Mouse (Mus musculus): ENCODE data around the gene Dgcr8. TPM values are rescaled to one million over a fixed set of nuclear protein-coding genes. Genes with fewer than 3 reads are reported as not detected.

Dgcr8 gene
- polyA plus RNA-seq, 1 experiment from 2014 or later = 34.9 TPM

GRCm38 (mm10) chr16:18247521-18248399 is 41.3 kb downstream of the Dgcr8 start:
- ATAC-seq (ENCODE audit: low FRiP score) = no peak
- WGBS = 1% methylated on average over 33 of the region's 33 CpGs
- Histone ChIP-seq H3K4me2 (peak overlapping the region; percentile 92), H3K27me3 (ENCODE audit: control insufficient read depth, insufficient read depth, low read length) (no peaks in the 10 kb centered on the region), H3K36me3 (ENCODE audit: control insufficient read depth, insufficient read depth, low read length) (peaks cover 34% of the 10 kb centered on the region), H3K4me3 (ENCODE audit: low read depth, low read length) (peak overlapping the region; percentile 96), H3K27ac (ENCODE audit: low read depth, low read length) (peak overlapping the region; percentile 80), H3K4me1 (ENCODE audit: control insufficient read depth, insufficient read depth, low read length) (peaks cover 30% of the 10 kb centered on the region), H3K9me3 (ENCODE audit: control insufficient read depth, low read length) (no peaks in the 10 kb centered on the region), H3K9ac (ENCODE audit: low read length) (peak overlapping the region; percentile 98)
- peak; percentile 95 for DNase-seq (ENCODE audit: low spot score, missing footprints)

- H3K9me3 ChIP-seq (ENCODE audit: control insufficient read depth, low read length) = no peaks in the 10 kb centered on the region
- H3K4me1 ChIP-seq (ENCODE audit: control insufficient read depth, insufficient read depth, low read length) = peaks cover 3% of the 10 kb centered on the region; the same call in 1 of the 2 replicates
- H3K27ac ChIP-seq (ENCODE audit: low read depth, low read length) = no peak overlapping the region
- no peak overlapping the region for H3K4me2 ChIP-seq
- WGBS = 90% methylated on average over 10 of the region's 10 CpGs
- no peaks in the 10 kb centered on the region for H3K27me3 ChIP-seq (ENCODE audit: control insufficient read depth, insufficient read depth, low read length)
- DNase-seq (ENCODE audit: low spot score, missing footprints) = no peak
- H3K4me3 ChIP-seq (ENCODE audit: low read depth, low read length) = no peak overlapping the region
- H3K36me3 ChIP-seq (ENCODE audit: control insufficient read depth, insufficient read depth, low read length) = peaks cover 51% of the 10 kb centered on the region
- ATAC-seq (ENCODE audit: low FRiP score) = no peak
- no peak overlapping the region for H3K9ac ChIP-seq (ENCODE audit: low read length)
These were observed 47.5 kb downstream of the Dgcr8 start for GRCm38 (mm10) chr16:18241581-18241980.

GRCm38 (mm10) chr16:18236676-18237501 is 52.2 kb downstream of the Dgcr8 start:
- WGBS = 85% methylated on average over 7 of the region's 7 CpGs
- H3K4me1 ChIP-seq (ENCODE audit: control insufficient read depth, insufficient read depth, low read length) = peaks cover 18% of the 10 kb centered on the region
- H3K4me2 ChIP-seq = no peak overlapping the region
- ATAC-seq (ENCODE audit: low FRiP score) (no peak), DNase-seq (ENCODE audit: low spot score, missing footprints) (peak; percentile 84)
- H3K36me3 ChIP-seq (ENCODE audit: control insufficient read depth, insufficient read depth, low read length) = peaks cover 21% of the 10 kb centered on the region
- H3K27ac ChIP-seq (ENCODE audit: low read depth, low read length) = 0 out of 2 replicates have a peak overlapping the region, but pooled peaks have one; percentile 8
- no peak overlapping the region for H3K4me3 ChIP-seq (ENCODE audit: low read depth, low read length)
- no peaks in the 10 kb centered on the region for H3K9me3 ChIP-seq (ENCODE audit: control insufficient read depth, low read length)
- H3K27me3 ChIP-seq (ENCODE audit: control insufficient read depth, insufficient read depth, low read length) = no peaks in the 10 kb centered on the region
- H3K9ac ChIP-seq (ENCODE audit: low read length) = peak overlapping the region; percentile 30; the same call in 1 of the 2 replicates

GRCm38 (mm10) chr16:18235389-18236065 is 53.5 kb downstream of the Dgcr8 start:
- no peaks in the 10 kb centered on the region for H3K27me3 ChIP-seq (ENCODE audit: control insufficient read depth, insufficient read depth, low read length)
- H3K9me3 ChIP-seq (ENCODE audit: control insufficient read depth, low read length) = no peaks in the 10 kb centered on the region
- peak overlapping the region; percentile 87 for H3K4me2 ChIP-seq
- peaks cover 9% of the 10 kb centered on the region for H3K36me3 ChIP-seq (ENCODE audit: control insufficient read depth, insufficient read depth, low read length)
- peaks cover 18% of the 10 kb centered on the region for H3K4me1 ChIP-seq (ENCODE audit: control insufficient read depth, insufficient read depth, low read length)
- peak; percentile 96 for DNase-seq (ENCODE audit: low spot score, missing footprints)
- H3K9ac ChIP-seq (ENCODE audit: low read length) = peak overlapping the region; percentile 91
- ATAC-seq (ENCODE audit: low FRiP score) = peak; percentile 75
- whole genome bisulfite sequencing = 4% methylated on average over 19 of the region's 19 CpGs
- peak overlapping the region; percentile 87 for H3K4me3 ChIP-seq (ENCODE audit: low read depth, low read length)
- H3K27ac ChIP-seq (ENCODE audit: low read depth, low read length) = peak overlapping the region; percentile 87

DNA sequence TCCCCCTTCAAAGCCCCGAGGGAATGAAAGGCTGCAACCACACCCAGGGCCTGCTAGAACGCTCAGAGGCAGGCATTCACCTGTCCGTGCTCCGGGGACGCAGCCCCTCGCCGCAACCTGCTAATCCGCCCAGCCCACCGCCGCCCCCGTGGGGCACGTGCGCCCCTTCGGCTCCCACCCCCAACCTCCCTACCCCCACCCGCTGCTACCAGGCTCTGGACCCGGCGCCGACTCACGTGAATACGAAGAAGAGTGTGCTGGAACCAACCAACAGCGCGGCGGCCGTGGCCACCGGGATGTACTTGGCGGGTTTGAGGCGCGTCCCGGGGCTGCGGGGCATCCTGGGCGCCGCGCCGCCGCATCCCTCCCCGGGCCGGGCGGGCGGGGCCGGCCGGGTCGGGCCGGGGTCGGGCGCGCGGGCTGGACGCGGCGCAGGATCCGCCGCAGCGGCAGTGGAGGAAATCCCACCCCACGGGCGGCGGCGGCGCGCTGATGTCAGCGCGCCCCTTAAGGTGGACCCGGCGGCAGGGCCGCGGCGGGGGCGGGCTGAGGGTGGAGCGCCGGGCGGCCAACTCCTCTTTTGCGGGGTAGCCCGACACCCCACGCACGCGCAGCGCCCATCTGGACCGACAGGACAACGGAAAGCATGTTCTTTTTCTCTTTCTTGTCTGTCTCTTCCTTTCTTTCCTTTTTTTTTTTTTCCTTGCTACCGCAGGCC is 54.2 kb downstream of the Dgcr8 start, which contains the start of gene Zdhhc8:
TSS of gene Zdhhc8 (minus strand) at position 466 of the 718 bp plus-strand sequence.
- Histone ChIP-seq H3K9ac (ENCODE audit: low read length) (peak within 1 kb of the TSS; percentile 91), H3K36me3 (ENCODE audit: control insufficient read depth, insufficient read depth, low read length) (peaks cover 8% of the 10 kb centered on the region), H3K4me3 (ENCODE audit: low read depth, low read length) (peak within 1 kb of the TSS; percentile 87), H3K4me1 (ENCODE audit: control insufficient read depth, insufficient read depth, low read length) (peaks cover 18% of the 10 kb centered on the region), H3K9me3 (ENCODE audit: control insufficient read depth, low read length) (no peaks in the 10 kb centered on the region), H3K4me2 (peak within 1 kb of the TSS; percentile 87), H3K27me3 (ENCODE audit: control insufficient read depth, insufficient read depth, low read length) (no peaks in the 10 kb centered on the region), H3K27ac (ENCODE audit: low read depth, low read length) (peak within 1 kb of the TSS; percentile 87)
- DNase-seq (ENCODE audit: low spot score, missing footprints) (peak; percentile 95), ATAC-seq (ENCODE audit: low FRiP score) (peak; percentile 80)
- WGBS = 1% methylated on average over 70 of the region's 79 CpGs

DNA sequence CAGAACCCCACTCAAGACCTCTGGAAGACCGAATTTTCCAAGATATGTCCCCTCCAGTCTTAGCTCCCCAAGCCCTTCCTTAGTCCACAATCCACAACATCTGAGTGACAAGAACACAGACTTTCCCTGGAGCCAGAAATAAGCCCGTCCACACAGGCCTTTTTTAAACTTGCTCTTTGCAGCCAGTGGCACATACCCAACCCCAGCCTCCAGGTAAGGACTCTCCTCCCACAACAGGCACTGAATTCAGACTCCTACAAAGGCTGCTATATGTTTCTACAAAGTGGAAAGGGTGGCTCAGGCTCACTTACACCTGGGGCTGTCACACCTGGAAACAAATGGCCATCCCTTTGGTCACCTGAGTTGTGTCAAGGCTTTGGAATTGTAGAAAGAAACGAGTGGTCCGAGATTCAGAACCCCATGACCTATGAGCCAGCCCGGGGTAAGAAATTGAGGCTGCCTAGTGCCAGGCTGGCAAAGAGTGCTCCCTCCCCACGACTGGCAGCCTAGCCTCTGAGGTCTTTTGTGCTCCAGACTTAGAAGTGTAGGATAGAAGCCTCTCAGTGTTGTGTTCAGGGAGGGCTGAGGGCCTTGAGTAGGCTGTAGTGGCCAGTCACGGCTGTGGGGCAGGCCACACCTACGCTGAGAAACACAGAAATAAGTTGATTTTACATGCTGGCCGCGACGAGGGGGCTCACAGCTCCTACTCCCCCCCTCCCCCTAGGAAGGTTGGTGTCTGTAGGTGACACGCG is 55.0 kb downstream of the Dgcr8 start:
- peak; percentile 22; the same call in 1 of the 2 replicates for ATAC-seq (ENCODE audit: low FRiP score)
- WGBS = 24% methylated on average over 13 of the region's 13 CpGs

GRCm38 (mm10) chr16:18233451-18233850 is 55.6 kb downstream of the Dgcr8 start:
- ATAC-seq (ENCODE audit: low FRiP score) = no peak
- Histone ChIP-seq H3K4me3 (ENCODE audit: low read depth, low read length) (no peak overlapping the region), H3K36me3 (ENCODE audit: control insufficient read depth, insufficient read depth, low read length) (no peaks in the 10 kb centered on the region; the same call in 1 of the 2 replicates), H3K4me2 (no peak overlapping the region), H3K27ac (ENCODE audit: low read depth, low read length) (no peak overlapping the region), H3K27me3 (ENCODE audit: control insufficient read depth, insufficient read depth, low read length) (no peaks in the 10 kb centered on the region), H3K9ac (ENCODE audit: low read length) (no peak overlapping the region), H3K9me3 (ENCODE audit: control insufficient read depth, low read length) (no peaks in the 10 kb centered on the region), H3K4me1 (ENCODE audit: control insufficient read depth, insufficient read depth, low read length) (peaks cover 18% of the 10 kb centered on the region)
- 79% methylated on average over 1 of the region's 1 CpGs for WGBS
- no peak for DNase-seq (ENCODE audit: low spot score, missing footprints)

More for the DNA sequence above, 55.0 kb downstream of the Dgcr8 start:
- H3K4me1 ChIP-seq (ENCODE audit: control insufficient read depth, insufficient read depth, low read length) = peaks cover 18% of the 10 kb centered on the region
- DNase-seq (ENCODE audit: low spot score, missing footprints) = no peak
- H3K4me3 ChIP-seq (ENCODE audit: low read depth, low read length) = peak overlapping the region; percentile 87
- H3K36me3 ChIP-seq (ENCODE audit: control insufficient read depth, insufficient read depth, low read length) = peaks cover 4% of the 10 kb centered on the region
- peak overlapping the region; percentile 87 for H3K4me2 ChIP-seq
- no peaks in the 10 kb centered on the region for H3K9me3 ChIP-seq (ENCODE audit: control insufficient read depth, low read length)
- H3K27ac ChIP-seq (ENCODE audit: low read depth, low read length) = no peak overlapping the region; the same call in 1 of the 2 replicates
- no peaks in the 10 kb centered on the region for H3K27me3 ChIP-seq (ENCODE audit: control insufficient read depth, insufficient read depth, low read length)
- peak overlapping the region; percentile 91 for H3K9ac ChIP-seq (ENCODE audit: low read length)
